Mouse (Mus musculus): ENCODE measurements around the gene Ybey. TPM values are rescaled to one million over a fixed set of nuclear protein-coding genes. Genes with fewer than 3 reads are reported as not detected.
A peak's percentile ranks its signal among the peaks of the same experiment; 100 is the strongest.

Ybey gene
- polyA plus RNA-seq, 1 experiment, result 2.4 TPM

DNA sequence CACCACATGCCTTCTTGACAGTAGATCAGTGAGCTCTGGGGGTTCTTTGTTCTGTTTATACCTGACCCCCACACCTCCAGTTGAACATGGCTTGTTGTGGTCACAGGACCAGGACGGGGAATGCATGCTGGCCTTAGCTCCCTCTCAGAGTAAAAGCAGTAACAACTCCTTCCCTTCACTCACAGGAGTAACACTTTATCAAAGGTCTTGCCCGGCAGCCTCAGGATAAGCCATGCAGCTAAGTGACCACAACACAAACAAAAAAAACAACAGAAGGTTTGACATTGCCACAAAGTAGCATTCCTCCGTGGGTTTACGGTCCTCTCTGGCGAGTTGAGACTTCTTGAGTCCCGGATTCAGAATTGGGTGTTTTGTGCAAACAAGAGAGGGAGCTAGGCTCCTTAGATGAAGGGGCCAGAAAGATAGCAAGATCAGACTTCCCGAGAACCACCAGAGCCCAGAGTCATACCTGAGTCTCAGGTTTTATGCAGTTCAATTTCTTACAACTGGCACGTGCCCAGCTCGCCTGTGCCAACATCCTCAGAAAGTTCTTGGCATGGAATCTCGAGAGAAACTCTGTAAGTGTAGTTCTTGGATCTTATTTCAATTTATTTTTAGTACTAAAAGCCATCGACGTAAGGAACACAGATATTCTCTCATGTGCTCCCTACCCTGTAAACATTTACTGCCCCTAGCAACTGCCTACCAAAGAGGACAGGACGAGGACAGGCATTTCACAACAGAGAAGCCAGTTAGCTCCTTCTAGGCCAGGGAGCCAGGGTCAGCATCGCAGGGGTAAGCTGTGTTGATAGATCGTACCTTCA is 21.3 kb downstream of the Ybey start:
- no peak overlapping the region for H3K27ac ChIP-seq (ENCODE audit: insufficient read depth, low read length)
- H3K4me1 ChIP-seq (ENCODE audit: control insufficient read depth, insufficient read depth, low read length), result no peaks in the 10 kb centered on the region
- TF ChIP-seq CTCF (IDR thresholded peaks at IDR 0.05; ENCODE audit: borderline replicate concordance, insufficient read depth, low read length), result no peak
- TF ChIP-seq POLR2A (IDR thresholded peaks at IDR 0.05; ENCODE audit: low read depth, low read length), result no peak
- H3K4me3 ChIP-seq (ENCODE audit: insufficient read depth, low read length), result no peak overlapping the region

DNA sequence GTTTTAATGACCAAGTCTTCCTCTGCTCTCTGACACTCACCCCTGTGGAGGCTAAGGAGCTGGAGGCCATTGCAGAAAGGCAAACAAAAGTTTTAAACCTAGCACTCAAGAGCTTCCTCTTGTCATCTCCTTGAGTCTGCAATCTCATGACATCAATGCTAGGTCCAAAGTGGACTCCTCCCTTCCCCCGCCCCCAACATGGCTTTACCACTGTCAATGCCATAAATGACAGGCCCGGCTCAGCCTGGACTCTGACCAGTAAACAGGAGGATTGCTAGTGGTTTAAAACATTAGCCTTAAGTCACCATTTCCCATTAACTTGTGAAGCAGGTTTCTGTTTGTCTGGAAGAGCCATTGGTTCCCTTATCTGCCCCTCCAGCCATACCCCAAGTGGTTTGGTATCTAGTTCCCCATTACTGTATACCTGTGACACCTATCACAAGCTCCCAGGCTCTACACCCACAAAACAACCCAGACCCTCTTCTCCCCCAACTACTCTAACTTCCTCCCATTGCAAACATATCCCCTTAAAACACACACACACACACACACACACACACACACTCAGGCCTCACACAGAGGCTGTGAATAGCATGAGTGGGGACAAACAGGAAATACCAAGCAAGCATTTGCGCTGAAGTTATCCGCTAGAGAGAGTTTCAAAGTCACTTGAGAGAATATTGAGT is 22.8 kb downstream of the Ybey start:
- Histone ChIP-seq H3K4me1 (ENCODE audit: control insufficient read depth, insufficient read depth, low read length) (no peaks in the 10 kb centered on the region), H3K27ac (ENCODE audit: insufficient read depth, low read length) (no peak overlapping the region), H3K4me3 (ENCODE audit: insufficient read depth, low read length) (no peak overlapping the region)
- TF ChIP-seq CTCF (IDR thresholded peaks at IDR 0.05; ENCODE audit: borderline replicate concordance, insufficient read depth, low read length) (no peak), POLR2A (IDR thresholded peaks at IDR 0.05; ENCODE audit: low read depth, low read length) (no peak)

DNA sequence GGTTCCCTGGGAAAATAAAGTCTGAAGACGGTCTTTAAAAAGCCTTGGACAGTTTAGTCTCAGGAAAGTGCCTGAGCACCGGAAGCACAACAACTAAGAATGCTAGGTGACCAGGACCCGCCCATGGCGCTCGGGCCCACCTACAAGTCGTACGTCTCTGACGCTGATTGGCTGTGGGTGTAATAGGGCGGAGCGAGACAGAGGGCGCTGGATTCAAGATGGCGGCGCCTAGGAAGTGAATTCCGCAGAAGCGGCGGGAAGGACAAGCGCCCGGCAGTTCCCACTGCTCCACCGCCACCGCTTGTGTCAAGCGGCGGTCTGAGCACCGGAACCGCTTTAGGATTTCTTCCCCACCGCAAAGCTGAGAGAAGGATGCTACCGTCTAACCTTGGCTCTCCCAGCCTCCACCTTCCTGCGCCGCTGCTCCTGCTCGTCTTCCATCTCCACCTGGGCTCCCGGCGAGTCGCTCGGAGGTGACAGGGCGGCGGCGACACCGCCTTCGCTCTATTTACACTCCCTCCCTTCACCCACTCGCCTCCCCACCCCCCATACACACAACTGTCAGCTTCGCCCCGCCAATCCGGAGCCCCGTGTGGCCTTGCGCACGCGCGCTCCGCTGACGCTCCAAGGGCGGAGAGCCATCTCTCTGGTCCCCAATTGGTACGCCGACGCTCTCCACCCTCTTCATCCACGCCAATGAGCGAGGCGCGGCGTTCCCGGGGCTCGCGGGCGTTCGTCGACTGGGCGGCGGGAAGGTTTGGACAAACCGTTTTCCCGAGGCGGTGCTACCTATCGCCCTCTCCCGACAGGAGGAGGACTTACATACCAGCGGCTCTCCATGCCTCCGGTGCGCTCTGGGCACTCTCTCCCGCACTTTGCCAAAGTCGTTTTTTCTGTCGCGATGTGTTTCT is 26.5 kb downstream of the Ybey start, which contains the start of gene Pcnt:
Gene Pcnt (minus strand): TSS at position 609 of the 911 bp plus-strand sequence.
- peak within 1 kb of the TSS; percentile 57 for H3K27ac ChIP-seq (ENCODE audit: insufficient read depth, low read length)
- no peaks in the 10 kb centered on the region for H3K4me1 ChIP-seq (ENCODE audit: control insufficient read depth, insufficient read depth, low read length)
- TF ChIP-seq CTCF (IDR thresholded peaks at IDR 0.05; ENCODE audit: borderline replicate concordance, insufficient read depth, low read length) (peak; percentile 57; the same call in 1 of the 2 replicates), POLR2A (IDR thresholded peaks at IDR 0.05; ENCODE audit: low read depth, low read length) (peak; percentile 53)
- peak within 1 kb of the TSS; percentile 84 for H3K4me3 ChIP-seq (ENCODE audit: insufficient read depth, low read length)

DNA sequence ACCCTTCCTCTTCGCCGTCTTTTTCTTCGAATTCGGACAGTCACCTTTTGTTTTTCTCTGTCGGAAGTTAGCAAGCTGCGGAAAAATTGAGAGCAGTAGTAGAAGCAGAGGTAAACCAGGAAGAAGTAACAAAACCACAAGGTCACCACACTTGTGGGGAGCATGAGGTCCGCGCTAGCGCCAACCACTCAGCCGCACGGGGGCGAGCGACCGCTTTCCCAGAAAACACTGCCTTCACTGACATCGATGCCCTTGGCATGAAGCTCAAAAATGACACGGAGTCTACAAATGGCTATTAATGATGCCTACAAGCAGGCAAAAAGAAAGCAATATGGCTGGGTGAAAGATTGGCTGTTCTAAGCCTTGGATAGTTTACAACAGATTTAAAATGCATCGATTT is 28.6 kb downstream of the Ybey start, which contains the start of gene AC141477.1:
Gene AC141477.1 (minus strand): TSS at position 164 of the 400 bp plus-strand sequence.
- Histone ChIP-seq H3K4me1 (ENCODE audit: control insufficient read depth, insufficient read depth, low read length) (no peaks in the 10 kb centered on the region), H3K27ac (ENCODE audit: insufficient read depth, low read length) (no peak within 1 kb of the TSS), H3K4me3 (ENCODE audit: insufficient read depth, low read length) (no peak within 1 kb of the TSS)
- TF ChIP-seq POLR2A (IDR thresholded peaks at IDR 0.05; ENCODE audit: low read depth, low read length) (no peak), CTCF (IDR thresholded peaks at IDR 0.05; ENCODE audit: borderline replicate concordance, insufficient read depth, low read length) (no peak)

DNA sequence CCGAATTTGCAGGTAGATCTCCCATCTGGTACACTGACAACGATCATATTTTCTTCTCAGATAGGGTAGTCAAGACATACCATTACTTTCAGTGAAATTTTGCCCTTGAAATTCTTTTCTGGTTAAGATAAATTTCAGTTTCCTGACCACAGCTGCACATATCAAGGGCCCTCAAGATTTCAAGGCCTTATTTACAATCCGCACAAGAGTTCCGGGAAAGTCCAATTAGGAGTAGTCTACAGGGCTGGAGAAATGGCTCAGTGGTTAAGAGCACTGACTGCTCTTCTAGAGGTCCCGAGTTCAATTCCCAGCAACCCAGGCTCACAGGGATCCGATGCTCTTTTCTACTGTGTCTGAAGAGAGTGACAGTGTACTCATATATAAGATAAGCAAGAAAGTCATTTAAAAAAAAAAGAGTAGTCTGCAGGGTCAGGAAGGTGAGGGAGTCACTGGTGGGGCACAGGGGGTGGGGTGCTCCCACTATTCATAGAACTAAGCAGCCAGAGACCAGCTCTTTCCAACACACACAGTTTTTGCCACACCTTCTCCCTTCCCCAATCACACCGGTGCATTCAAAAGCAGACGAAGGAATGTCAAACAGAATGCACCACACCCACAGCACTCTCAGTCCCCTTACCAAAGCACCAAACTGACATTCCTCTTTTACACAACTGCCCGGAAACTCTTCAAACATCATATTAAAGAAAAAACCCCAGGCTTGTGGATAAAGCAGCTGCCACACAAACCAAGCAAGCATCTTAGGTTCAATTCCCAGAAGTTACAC is 29.6 kb downstream of the Ybey start:
- Histone ChIP-seq H3K4me3 (ENCODE audit: insufficient read depth, low read length) (no peak overlapping the region), H3K27ac (ENCODE audit: insufficient read depth, low read length) (no peak overlapping the region), H3K4me1 (ENCODE audit: control insufficient read depth, insufficient read depth, low read length) (no peaks in the 10 kb centered on the region)
- no peak for TF ChIP-seq CTCF (IDR thresholded peaks at IDR 0.05; ENCODE audit: borderline replicate concordance, insufficient read depth, low read length)
- TF ChIP-seq POLR2A (IDR thresholded peaks at IDR 0.05; ENCODE audit: low read depth, low read length), result no peak

DNA sequence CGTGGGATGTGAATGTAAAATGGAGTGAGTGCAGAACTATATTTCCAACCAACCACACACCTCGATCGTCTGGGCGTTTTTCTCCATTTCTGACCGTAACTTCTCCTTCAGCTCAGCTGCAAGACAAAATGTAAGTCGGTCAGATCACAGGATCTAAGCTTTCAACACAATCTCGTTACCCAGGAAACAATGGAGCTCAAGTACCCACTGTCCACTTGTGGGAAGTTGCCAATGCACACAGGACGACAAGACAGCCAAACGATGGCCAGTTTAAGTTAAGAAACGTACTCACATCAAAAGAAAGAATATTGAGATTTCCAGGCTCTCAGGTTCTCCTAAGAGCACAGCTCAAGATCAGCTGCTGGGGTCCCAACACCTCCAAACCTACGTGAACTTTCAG is 35.0 kb downstream of the Ybey start:
- no peaks in the 10 kb centered on the region for H3K4me1 ChIP-seq (ENCODE audit: control insufficient read depth, insufficient read depth, low read length)
- no peak overlapping the region for H3K4me3 ChIP-seq (ENCODE audit: insufficient read depth, low read length)
- H3K27ac ChIP-seq (ENCODE audit: insufficient read depth, low read length), result no peak overlapping the region
- TF ChIP-seq POLR2A (IDR thresholded peaks at IDR 0.05; ENCODE audit: low read depth, low read length) (no peak), CTCF (IDR thresholded peaks at IDR 0.05; ENCODE audit: borderline replicate concordance, insufficient read depth, low read length) (no peak)

DNA sequence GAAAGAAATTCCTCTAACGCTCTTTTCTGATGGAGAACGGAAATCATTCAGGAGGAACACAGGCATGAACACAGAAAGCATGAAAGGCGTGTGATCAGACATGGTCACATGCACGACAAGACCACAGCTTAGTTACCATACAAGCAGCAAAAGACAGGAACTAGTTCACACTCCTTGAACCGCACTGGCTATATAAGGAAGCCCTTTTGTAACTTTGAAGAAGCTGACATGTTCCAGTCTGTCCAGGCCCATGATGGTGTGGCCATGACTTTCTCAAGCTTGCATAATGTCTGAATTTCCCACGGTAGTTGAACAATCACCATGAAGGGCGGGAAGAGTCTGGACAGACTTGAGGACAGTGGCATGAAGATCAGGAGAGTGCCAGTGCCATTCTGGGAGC is 43.2 kb downstream of the Ybey start:
- Histone ChIP-seq H3K27ac (ENCODE audit: insufficient read depth, low read length) (no peak overlapping the region), H3K4me3 (ENCODE audit: insufficient read depth, low read length) (no peak overlapping the region), H3K4me1 (ENCODE audit: control insufficient read depth, insufficient read depth, low read length) (no peaks in the 10 kb centered on the region)
- TF ChIP-seq CTCF (IDR thresholded peaks at IDR 0.05; ENCODE audit: borderline replicate concordance, insufficient read depth, low read length) (no peak), POLR2A (IDR thresholded peaks at IDR 0.05; ENCODE audit: low read depth, low read length) (no peak)

DNA sequence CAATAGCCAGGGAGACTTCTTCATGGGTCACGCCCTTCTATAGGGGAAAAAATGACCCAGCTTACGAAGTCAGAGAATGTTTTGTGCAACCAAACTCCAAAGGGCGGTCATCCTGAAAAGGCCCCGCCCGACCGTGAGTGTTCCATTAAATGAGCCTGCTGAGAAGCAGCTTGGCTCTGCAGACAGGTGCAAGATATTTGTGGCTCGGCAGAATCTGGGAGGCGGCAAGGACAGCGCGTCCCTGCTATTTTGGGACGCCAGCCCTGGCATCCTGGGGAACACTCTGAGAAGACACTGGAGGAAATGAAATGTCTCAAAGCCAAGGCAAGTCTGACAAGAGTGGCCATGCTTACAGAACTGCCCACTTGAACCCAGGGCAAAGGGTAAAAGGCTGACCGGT is 52.1 kb downstream of the Ybey start:
- TF ChIP-seq CTCF (IDR thresholded peaks at IDR 0.05; ENCODE audit: borderline replicate concordance, insufficient read depth, low read length) (no peak), POLR2A (IDR thresholded peaks at IDR 0.05; ENCODE audit: low read depth, low read length) (no peak)
- Histone ChIP-seq H3K27ac (ENCODE audit: insufficient read depth, low read length) (no peak overlapping the region), H3K4me1 (ENCODE audit: control insufficient read depth, insufficient read depth, low read length) (no peaks in the 10 kb centered on the region), H3K4me3 (ENCODE audit: insufficient read depth, low read length) (no peak overlapping the region)

Other genes starting within 250 kb of the Ybey start
- 32.2 and 33.9 TPM in 2 replicates for gene Prmt2, start 231.2 kb downstream of the Ybey start, polyA plus RNA-seq (2011; ENCODE audit: insufficient read length, low read depth, missing spikeins)
- gene S100b, start 215.3 kb downstream of the Ybey start, polyA plus RNA-seq (2011; ENCODE audit: insufficient read length, low read depth, missing spikeins), result 0.35 TPM in 1 of 2 replicates, not detected in the other
- gene Dip2a, start 123.8 kb downstream of the Ybey start, polyA plus RNA-seq (2011; ENCODE audit: insufficient read length, low read depth, missing spikeins), result 28.2 and 30.9 TPM in 2 replicates
- 10.1 and 16.2 TPM in 2 replicates for gene AC141477.1, start 28.7 kb downstream of the Ybey start, polyA plus RNA-seq (2011; ENCODE audit: insufficient read length, low read depth, missing spikeins)
- gene Pcnt, start 26.3 kb downstream of the Ybey start, polyA plus RNA-seq (2011; ENCODE audit: insufficient read length, low read depth, missing spikeins), result 13.0 and 15.5 TPM in 2 replicates
- not detected in 2 replicates for gene 2610028H24Rik, start 20.0 kb downstream of the Ybey start, polyA plus RNA-seq (2011; ENCODE audit: insufficient read length, low read depth, missing spikeins)
- 35.0 and 35.4 TPM in 2 replicates for gene Mcm3ap, start 187 bp downstream of the Ybey start, polyA plus RNA-seq (2011; ENCODE audit: insufficient read length, low read depth, missing spikeins)
- gene Lss, start 62.5 kb upstream of the Ybey start, polyA plus RNA-seq (2011; ENCODE audit: insufficient read length, low read depth, missing spikeins), result 32.8 and 34.0 TPM in 2 replicates
- gene Spatc1l, start 93.2 kb upstream of the Ybey start, polyA plus RNA-seq (2011; ENCODE audit: insufficient read length, low read depth, missing spikeins), result not detected in 2 replicates
- gene Ftcd, start 106.5 kb upstream of the Ybey start, polyA plus RNA-seq (2011; ENCODE audit: insufficient read length, low read depth, missing spikeins), result not detected in 2 replicates
- 476 and 628 TPM in 2 replicates for gene Col6a2, start 154.5 kb upstream of the Ybey start, polyA plus RNA-seq (2011; ENCODE audit: insufficient read length, low read depth, missing spikeins)